Mouse (Mus musculus): ENCODE data around the gene a.

DNA sequence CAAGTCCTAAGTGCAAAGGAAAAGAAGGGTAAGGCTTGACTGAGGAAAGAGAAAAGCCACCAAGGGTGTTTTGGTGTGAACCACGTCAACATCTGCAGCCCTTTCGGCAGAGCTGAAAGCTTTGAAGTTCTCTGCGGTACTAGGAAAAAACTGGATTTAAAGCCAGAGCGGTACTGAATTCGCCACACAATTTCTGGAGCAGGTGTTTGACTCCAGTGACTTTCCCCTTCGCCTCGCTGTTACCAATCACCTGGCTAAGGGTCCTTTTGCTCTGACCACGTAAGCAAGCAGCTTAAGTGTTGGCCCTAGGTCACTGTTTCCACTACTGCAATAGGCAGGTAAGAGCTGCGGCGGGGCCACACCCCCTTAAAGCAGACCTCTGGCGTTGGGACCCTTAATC lies 214.3 kb downstream of the a start:
- TF ChIP-seq CTCF (conservative IDR thresholded peaks at IDR 0.05; ENCODE audit: insufficient read depth, insufficient read length, low read depth, low read length) = no peak
- TF ChIP-seq POLR2A (IDR thresholded peaks at IDR 0.05; ENCODE audit: low read depth, low read length) = no peak
